ENCODE assay signal across 14 mouse cellular contexts in genomic region chr6:4362220-4362619, GRCm38 (mm10).
"Had no signal": no experiment of that assay in that cellular context is flagged by ENCODE, and none has a peak within 500 bp of the region (broad histone marks: within the 10 kb centered on the region; RNA-seq: fewer than 3 reads in every experiment).

No protein-coding gene starts in this region.

- H3K36me3 ChIP-seq: midbrain, embryonic 13.5 days; midbrain, embryonic 15.5 days; neural tube, embryonic 12.5 days; stomach, embryonic 15.5 days had no signal

- H3K4me3 ChIP-seq: midbrain, embryonic 13.5 days; midbrain, embryonic 15.5 days; neural tube, embryonic 12.5 days; stomach, embryonic 15.5 days had no signal

- H3K9ac ChIP-seq: lung, embryonic 14.5 days; midbrain, embryonic 13.5 days; midbrain, embryonic 15.5 days; neural tube, embryonic 12.5 days; stomach, embryonic 15.5 days had no signal

- ATAC-seq: midbrain, embryonic 13.5 days; midbrain, embryonic 15.5 days had no signal

- H3K4me1 ChIP-seq: midbrain, embryonic 13.5 days; midbrain, embryonic 15.5 days; neural tube, embryonic 12.5 days; stomach, embryonic 15.5 days had no signal

- H3K4me2 ChIP-seq: lung, embryonic 14.5 days; midbrain, embryonic 11.5 days; midbrain, embryonic 13.5 days; midbrain, embryonic 15.5 days; neural tube, embryonic 12.5 days; stomach, embryonic 15.5 days had no signal

- DNase-seq: lung, adult 18-20 months; lung, embryonic 14.5 days; lung, postnatal 10 days; lung, postnatal 4 days; right cerebral cortex, postnatal 14 days; thymus, adult 2 months; thymus, postnatal 25 days; thymus, postnatal 4 days had no signal

- H3K27me3 ChIP-seq: midbrain, embryonic 13.5 days; midbrain, embryonic 15.5 days; neural tube, embryonic 12.5 days; stomach, embryonic 15.5 days had no signal

- H3K9me3 ChIP-seq: midbrain, embryonic 13.5 days; midbrain, embryonic 15.5 days; neural tube, embryonic 12.5 days; stomach, embryonic 15.5 days had no signal

- H3K27ac ChIP-seq: midbrain, embryonic 13.5 days; midbrain, embryonic 15.5 days; neural tube, embryonic 12.5 days; stomach, embryonic 15.5 days; stomach, postnatal 0 days had no signal
